Mouse (Mus musculus) heart, adult 2 months (tissue): Measurements from ENCODE around the gene Krtap12-1.
"Not testable (repeated sequence)": the region's sequence is repeated elsewhere in the genome, so short reads cannot be mapped to it uniquely, and the experiment has no call there.

ENCODE experiments used
- CTCF ChIP-seq: fragments of 200-600 bp; IDR thresholded peaks from 2 replicates; pipeline ENCODE4 v1.8.1; 2022; ENCODE audit warnings: antibody characterized with exemption, mild to moderate bottlenecking, moderate library complexity
- EP300 ChIP-seq: fragments of 200-500 bp; IDR thresholded peaks from 2 replicates; pipeline ENCODE4 v1.6.1; 2011; ENCODE audit warnings: low read depth, low read length, control low read depth; ENCODE audit not compliant: insufficient read depth
- POLR2A ChIP-seq: fragments of 200-500 bp; IDR thresholded peaks from 2 replicates; pipeline ENCODE4 v1.6.1; 2011; ENCODE audit warnings: mild to moderate bottlenecking, low read depth, low read length, control low read depth; ENCODE audit not compliant: insufficient read depth

- TF ChIP-seq CTCF, POLR2A, EP300: not testable (repeated sequence)
Observed at GRCm38 (mm10) chr10:77690356-77690807, 30.0 kb upstream of the Krtap12-1 start, which contains the start of gene Gm19402.
